Mouse (Mus musculus) kidney, adult 18-20 months (tissue): ENCODE results near the gene Wdr48.
A peak's percentile ranks its signal among the peaks of the same experiment; 100 is the strongest.

ENCODE experiments used
- DNase-seq: peaks from one replicate; pipeline ENCODE4 v3.0.0; 2021

The Wdr48 gene

DNA sequence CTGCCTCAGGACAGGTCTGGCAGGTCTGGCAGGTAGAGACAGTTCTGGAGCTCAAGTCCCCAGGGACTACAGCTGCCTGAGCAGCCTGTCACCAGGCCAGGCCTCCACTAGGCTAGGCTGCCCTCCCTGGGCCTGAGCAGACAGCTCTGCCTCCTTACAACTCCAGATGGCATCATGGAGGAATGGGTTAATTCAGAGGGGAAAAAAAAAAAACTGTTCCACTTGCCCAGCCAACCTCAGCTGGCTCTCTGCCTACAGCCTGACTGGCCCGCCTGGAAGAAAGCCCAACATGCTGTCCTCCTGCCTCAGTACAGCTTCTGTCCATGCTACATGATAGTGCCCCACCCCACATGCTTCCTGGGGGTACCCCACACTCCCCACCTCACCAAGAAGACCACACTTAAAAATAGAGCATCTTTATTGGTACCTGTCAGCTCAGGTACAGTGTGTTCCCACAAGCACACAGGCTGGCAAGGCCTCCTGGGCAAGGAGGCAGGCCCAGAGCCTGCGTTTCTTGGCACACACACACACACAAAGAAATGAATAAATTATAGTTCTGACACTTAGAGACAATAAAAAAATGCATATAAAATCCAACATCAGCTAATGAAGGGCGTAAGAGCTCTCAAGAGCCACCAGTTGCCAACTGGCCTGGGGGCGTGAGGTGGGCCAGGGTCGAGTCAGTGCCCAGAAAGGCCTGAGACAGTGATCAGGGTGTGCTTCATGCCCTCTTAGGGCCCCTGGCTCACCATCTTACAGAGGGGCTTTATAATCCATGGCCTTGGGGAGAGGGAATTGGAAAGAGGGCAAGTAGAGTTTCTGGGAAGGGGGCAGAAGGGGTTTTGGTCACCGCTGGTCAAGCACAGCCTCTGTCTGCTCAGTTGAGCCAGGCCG, 76.3 kb downstream of the Wdr48 start:
- DNase-seq, result peak; percentile 78

- no peak for DNase-seq
These were observed 77.5 kb downstream of the Wdr48 start for GRCm38 (mm10) chr9:119972166-119972565.

DNA sequence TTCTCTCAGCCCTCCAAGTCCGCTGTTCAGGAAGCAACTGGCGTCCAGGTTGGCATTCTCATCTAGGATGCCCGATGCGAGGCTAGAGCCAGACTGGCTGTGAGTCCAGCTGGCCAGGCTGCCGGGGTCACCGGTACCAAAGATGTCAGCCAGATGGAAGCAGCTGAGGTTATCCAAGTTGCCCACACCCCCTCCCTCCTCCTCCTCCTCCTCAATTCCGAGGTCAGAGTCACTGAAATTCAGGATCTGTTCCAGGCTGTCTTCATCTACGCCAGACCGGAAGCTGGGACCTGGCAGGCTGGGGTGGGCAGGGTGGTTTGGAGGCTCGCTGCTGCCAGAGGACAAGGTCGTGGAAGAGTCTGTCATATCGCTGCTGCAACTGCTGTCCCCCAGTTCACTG, 77.9 kb downstream of the Wdr48 start:
- peak; percentile 28 for DNase-seq

DNA sequence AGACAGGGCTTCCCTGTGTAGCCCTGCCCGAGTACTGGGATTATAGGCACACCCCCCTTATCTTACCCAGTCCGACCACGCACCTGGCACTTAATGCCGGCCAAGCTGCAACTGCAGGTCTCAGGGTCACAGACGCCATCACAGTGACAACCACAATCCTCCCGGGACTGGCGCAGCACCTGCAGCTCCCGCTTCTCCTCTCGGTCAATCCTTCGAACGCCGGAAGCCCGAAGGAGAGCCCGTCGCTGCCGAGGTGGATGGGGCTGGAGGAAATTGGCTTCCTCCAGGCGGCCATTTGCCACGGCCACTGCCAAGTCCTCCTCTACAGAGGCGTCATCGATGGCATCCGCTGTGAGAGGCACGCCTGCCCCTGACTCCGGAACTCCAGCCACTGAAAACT, 78.6 kb downstream of the Wdr48 start:
- no peak for DNase-seq

- DNase-seq, result peak; percentile 17
These were observed 79.3 kb downstream of the Wdr48 start for GRCm38 (mm10) chr9:119973869-119974520.

DNA sequence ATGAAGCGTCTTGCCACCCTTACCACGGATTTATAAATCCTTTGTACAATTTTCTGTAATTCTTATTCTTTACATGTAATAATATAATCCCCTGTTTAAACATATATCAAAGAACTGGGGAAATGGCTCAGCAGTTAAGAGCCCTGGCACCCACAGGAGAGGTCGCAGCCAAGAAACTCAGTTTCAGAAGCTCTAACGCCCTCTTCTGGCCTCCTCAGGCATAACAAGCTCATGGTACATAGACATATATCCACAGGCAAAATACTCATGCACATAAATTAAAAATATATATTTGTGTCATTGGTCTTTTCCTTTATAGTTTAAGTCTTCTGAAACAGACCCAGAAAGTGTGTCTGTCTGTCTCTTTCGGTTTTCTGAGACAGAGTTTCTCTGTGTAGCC, 79.9 kb downstream of the Wdr48 start:
- no peak for DNase-seq

DNA sequence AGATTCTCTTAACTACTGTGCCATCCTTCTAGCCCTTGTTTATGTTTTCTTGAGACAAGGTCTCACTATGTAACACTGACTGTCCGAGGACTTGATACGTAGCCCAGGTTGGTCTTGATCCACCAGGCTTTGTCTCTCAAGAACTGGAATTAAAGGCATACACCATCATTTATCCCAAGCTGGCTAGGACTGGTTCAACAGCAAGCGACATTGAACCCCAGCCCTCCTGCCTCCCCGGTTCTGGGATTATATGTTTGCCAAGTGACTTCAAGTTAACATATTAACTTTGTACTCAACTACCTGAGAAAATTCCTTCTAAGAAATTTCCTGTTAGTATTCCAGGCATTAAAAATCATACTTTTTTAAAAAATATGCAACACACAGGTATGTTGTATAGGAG, 80.6 kb downstream of the Wdr48 start:
- no peak for DNase-seq
